Mouse (Mus musculus): ENCODE measurements at regions not wholly inside any gene's neighbourhood (a gene's known extent, or its start where the extent isn't known, plus 50 kb on each side); places are given as distances from the start of the nearest gene placed in this dataset.

- TF ChIP-seq POLR2A (IDR thresholded peaks at IDR 0.05; ENCODE audit: low read depth, low read length) (no peak), CTCF (IDR thresholded peaks at IDR 0.05; ENCODE audit: borderline replicate concordance, insufficient read depth, low read length) (no peak)
Observed at GRCm38 (mm10) chr7:135930091-135930490, 213.9 kb upstream of the Mki67 start.

Data from embryonic fibroblast, embryonic 13.5 days (primary cell).